Mouse (Mus musculus): ENCODE measurements around the gene Rnft2. TPM values are rescaled to one million over a fixed set of nuclear protein-coding genes. Genes with fewer than 3 reads are reported as not detected.

Gene Rnft2
- total and polyA plus RNA-seq, 3 experiments = 0.42 to 0.71 TPM; not detected in 1

GRCm38 (mm10) chr5:118167561-118167995, 77.3 kb downstream of the Rnft2 start:
- no peaks in the 10 kb centered on the region for H3K9me3 ChIP-seq (replicated peaks; ENCODE audit: insufficient read depth, low read length)
- no peaks in the 10 kb centered on the region for H3K27me3 ChIP-seq (ENCODE audit: control insufficient read depth in 1 of 2, insufficient read depth in 2 of 2, low read length in 2 of 2)
- no peak overlapping the region for H3K4me3 ChIP-seq (ENCODE audit: control insufficient read depth in 1 of 2, insufficient read depth in 1 of 2, low read depth in 2 of 2, low read length in 2 of 2)
- no peaks in the 10 kb centered on the region for H3K4me1 ChIP-seq (ENCODE audit: control insufficient read depth in 1 of 2, insufficient read depth in 2 of 2, low read length in 2 of 2)
- DNase-seq (ENCODE audit: low read depth, low spot score) = no peak
- H3K36me3 ChIP-seq (ENCODE audit: control insufficient read depth in 1 of 2, insufficient read depth in 2 of 2, low read length in 2 of 2) = no peaks in the 10 kb centered on the region
- H3K79me2 ChIP-seq (ENCODE audit: control insufficient read depth, insufficient read depth, low read length, poor library complexity) = no peaks in the 10 kb centered on the region
- H3K9ac ChIP-seq (ENCODE audit: control insufficient read depth, low read depth, low read length, poor library complexity, severe bottlenecking) = no peak overlapping the region
- TF ChIP-seq MYC (IDR thresholded peaks at IDR 0.05; ENCODE audit: low read depth, low read length) (no peak), KAT2A (conservative IDR thresholded peaks at IDR 0.05; ENCODE audit: low read depth, low read length) (no peak), USF2 (IDR thresholded peaks at IDR 0.05; ENCODE audit: borderline replicate concordance in 1 of 2, insufficient read depth in 1 of 2, low read depth in 1 of 2, low read length in 2 of 2) (no peak), NELFE (IDR thresholded peaks at IDR 0.05; ENCODE audit: low read depth, low read length) (no peak), RCOR1 (IDR thresholded peaks at IDR 0.05; ENCODE audit: low read depth, low read length) (no peak), EP300 (IDR thresholded peaks at IDR 0.05; ENCODE audit: low read depth in 1 of 2, low read length in 2 of 2) (no peak)
- H3K27ac ChIP-seq (ENCODE audit: control insufficient read depth, low read depth, low read length) = no peak overlapping the region

GRCm38 (mm10) chr5:118165462-118165861, 79.5 kb downstream of the Rnft2 start:
- Histone ChIP-seq H3K36me3 (ENCODE audit: control insufficient read depth in 1 of 2, insufficient read depth in 2 of 2, low read length in 2 of 2) (no peaks in the 10 kb centered on the region), H3K9me3 (replicated peaks; ENCODE audit: insufficient read depth, low read length) (no peaks in the 10 kb centered on the region), H3K79me2 (ENCODE audit: control insufficient read depth, insufficient read depth, low read length, poor library complexity) (no peaks in the 10 kb centered on the region), H3K27ac (ENCODE audit: control insufficient read depth, low read depth, low read length) (no peak overlapping the region), H3K27me3 (ENCODE audit: control insufficient read depth in 1 of 2, insufficient read depth in 2 of 2, low read length in 2 of 2) (no peaks in the 10 kb centered on the region), H3K9ac (ENCODE audit: control insufficient read depth, low read depth, low read length, poor library complexity, severe bottlenecking) (no peak overlapping the region), H3K4me1 (ENCODE audit: control insufficient read depth in 1 of 2, insufficient read depth in 2 of 2, low read length in 2 of 2) (no peaks in the 10 kb centered on the region), H3K4me3 (ENCODE audit: control insufficient read depth in 1 of 2, insufficient read depth in 1 of 2, low read depth in 2 of 2, low read length in 2 of 2) (no peak overlapping the region)
- no peak for DNase-seq (ENCODE audit: low read depth, low spot score)
- TF ChIP-seq RCOR1 (IDR thresholded peaks at IDR 0.05; ENCODE audit: low read depth, low read length) = no peak
- TF ChIP-seq ELF1 (IDR thresholded peaks at IDR 0.05; ENCODE audit: low read depth, low read length) = no peak
- TF ChIP-seq TAL1 (IDR thresholded peaks at IDR 0.05; ENCODE audit: low read length) = no peak
- no peak for TF ChIP-seq TCF12 (IDR thresholded peaks at IDR 0.05; ENCODE audit: low read depth, low read length)
- no peak for TF ChIP-seq POLR2AphosphoS5 (IDR thresholded peaks at IDR 0.05; ENCODE audit: borderline replicate concordance, low read depth, low read length)
- no peak for TF ChIP-seq ETS1 (IDR thresholded peaks at IDR 0.05; ENCODE audit: low read depth, low read length)
- no peak for TF ChIP-seq CHD2 (IDR thresholded peaks at IDR 0.05; ENCODE audit: low read length)
- TF ChIP-seq USF1 (IDR thresholded peaks at IDR 0.05; ENCODE audit: low read depth, low read length) = no peak
- no peak for TF ChIP-seq CTCF (IDR thresholded peaks at IDR 0.05 in 2 of 3, conservative IDR thresholded peaks at IDR 0.05 in 1 of 3; ENCODE audit: control insufficient read depth in 1 of 3, insufficient read depth in 1 of 3, low read depth in 2 of 3, low read length in 3 of 3, poor library complexity in 1 of 3, severe bottlenecking in 1 of 3)
- no peak for TF ChIP-seq MXI1 (IDR thresholded peaks at IDR 0.05; ENCODE audit: low read depth, low read length)
- TF ChIP-seq E2F4 (IDR thresholded peaks at IDR 0.05; ENCODE audit: borderline replicate concordance, low read depth, low read length) = no peak
